Mouse (Mus musculus) mouse trophoblast stem cell (cell line): ENCODE measurements around the gene Gpr87.

Experiments used
- in situ Hi-C, 2 experiments: fragments of 300-500 bp; cut with MseI, MboI; formaldehyde crosslinking; loops; 2 replicates in 1 of 2; 3 replicates in 1 of 2; pipeline ENCODE4 v1.15.1; 2025

Gene Gpr87

DNA sequence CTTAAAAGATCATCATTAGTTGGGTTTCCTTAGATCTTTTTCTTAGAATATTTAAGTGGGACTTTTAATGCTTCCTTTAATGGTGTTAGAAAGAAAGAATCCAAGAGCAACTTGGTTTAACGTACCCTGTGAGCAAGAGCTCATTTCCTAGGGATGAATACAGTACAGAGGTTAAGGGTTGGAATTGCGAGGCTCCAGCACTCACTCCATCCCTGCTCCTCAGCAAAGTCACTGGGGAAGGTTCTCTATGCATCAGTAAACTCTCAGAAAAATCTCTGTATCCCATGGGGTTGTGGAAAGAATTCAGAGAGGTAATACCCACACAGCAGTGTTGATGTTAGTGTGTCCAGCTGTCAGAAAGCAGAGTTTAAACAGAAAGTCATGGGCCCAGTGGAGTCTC lies 54.8 kb downstream of the Gpr87 start:
- in situ Hi-C loops, result no loop called here

DNA sequence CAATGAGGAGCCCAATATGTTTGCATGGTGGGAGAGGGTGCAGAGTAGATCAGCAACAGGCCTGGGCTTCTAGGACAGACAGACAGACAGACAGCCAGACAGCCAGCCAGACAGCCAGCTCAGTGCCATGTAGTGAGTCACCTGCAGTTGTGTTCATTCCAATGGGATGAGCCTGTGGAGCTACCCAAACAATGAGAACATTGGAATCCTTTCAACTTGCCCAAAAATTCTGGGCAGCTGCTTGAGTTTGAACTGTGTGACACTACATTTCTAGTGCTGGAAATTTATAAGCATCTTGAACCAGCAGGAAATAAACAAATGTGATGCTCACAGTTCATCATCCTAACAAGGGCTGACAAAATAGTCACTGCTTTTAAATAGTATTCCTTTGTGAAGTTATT lies 55.3 kb downstream of the Gpr87 start:
- in situ Hi-C loops, result no loop called here

DNA sequence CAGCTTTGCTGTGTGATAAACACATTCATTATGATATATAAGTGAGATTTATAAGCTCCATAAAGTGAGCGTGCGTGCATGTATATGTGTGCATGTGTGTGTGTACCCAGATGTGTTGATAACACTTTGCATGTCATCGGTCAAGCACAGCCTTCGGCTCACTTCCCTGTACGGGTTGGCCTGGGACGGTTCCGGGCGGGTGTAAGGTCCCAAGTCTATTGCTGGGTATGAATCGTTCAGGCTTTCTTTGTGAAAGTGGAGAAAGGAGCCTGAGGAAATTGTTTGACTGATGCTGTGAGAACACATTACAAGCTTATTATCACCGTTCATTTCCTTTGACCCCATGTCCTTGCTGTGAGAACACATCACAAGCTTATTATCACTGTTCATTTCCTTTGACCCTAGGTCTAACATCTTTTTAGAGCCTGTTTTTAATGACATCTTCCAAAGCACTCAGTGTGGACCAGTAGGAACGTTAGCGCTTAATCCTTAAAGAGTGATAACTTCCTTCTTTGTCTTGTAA lies 55.9 kb downstream of the Gpr87 start:
- in situ Hi-C loops, result no loop called here

DNA sequence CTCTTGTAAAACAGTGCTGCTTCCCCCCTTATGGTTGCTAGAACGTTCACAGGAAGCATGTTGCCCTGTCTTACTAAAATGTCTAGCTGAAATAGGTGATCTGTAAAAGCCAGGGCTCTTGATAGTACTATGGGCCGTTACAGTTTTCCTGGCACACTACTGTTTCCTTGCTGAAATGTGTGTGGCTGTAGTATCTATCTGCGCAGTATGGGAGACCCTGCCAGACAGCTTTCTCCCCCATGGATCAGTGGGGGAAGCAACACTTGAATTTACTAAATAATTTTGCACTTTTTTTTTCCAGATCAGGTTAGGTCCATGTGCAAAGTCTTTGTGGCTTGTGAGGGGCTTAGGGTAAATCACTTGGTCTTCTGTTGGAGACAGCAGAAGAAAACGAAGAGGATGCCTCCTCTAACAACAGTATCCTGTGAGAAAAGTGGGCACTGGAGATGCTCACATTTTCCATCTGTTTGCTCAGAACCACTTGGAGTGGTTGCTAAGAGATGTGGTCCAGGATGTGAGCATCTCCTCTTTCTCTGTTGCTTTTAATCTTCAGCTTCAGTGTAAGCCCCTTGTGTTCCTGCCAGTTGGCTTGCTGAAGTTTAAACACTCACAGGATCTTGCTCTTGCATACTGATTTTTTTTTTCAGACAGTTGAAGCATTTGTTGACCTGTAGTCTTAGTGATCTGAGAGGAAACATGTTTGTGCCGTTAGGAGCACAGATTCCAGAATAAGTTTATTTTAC lies 58.8 kb downstream of the Gpr87 start:
- in situ Hi-C loops, result no loop called here

DNA sequence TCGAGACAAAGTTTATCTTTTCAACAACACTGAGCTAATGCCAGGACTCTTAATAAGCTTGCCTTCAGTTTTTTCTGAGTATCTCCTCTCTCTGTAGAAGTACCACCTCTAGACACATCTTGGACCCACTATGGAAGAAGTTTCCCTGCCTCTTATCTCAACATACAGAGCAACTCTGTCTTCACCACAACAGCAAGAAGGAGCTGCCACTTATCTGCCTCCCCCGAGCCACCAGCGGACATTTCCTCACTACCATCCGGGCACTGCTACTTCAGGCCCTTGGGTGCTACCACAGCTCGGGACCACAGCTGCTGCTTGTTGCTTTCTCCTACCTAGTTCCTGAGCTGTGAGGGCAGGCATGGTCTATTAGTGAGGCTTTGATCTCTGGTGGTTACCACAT lies 61.7 kb downstream of the Gpr87 start:
- in situ Hi-C loops, result no loop called here

DNA sequence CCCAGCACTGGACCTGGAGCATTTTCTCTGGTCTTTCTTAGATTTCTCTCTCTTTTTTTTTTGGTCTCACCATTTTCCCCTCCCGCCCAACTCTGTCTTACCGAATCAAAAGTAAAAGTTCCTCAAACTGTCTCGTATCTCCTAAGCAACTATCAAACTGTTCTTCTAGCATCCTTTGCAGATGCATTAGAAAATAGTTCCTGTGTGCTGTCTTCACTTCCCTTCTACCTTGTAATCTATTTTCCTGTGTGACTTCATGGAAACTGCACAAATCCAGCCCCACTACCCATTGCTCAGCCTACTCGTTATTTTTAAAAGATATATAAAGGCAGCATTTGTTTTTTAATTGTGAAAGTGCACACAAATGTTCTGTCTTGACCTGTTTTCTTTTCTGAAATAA lies 62.9 kb downstream of the Gpr87 start:
- in situ Hi-C loops, result no loop called here

DNA sequence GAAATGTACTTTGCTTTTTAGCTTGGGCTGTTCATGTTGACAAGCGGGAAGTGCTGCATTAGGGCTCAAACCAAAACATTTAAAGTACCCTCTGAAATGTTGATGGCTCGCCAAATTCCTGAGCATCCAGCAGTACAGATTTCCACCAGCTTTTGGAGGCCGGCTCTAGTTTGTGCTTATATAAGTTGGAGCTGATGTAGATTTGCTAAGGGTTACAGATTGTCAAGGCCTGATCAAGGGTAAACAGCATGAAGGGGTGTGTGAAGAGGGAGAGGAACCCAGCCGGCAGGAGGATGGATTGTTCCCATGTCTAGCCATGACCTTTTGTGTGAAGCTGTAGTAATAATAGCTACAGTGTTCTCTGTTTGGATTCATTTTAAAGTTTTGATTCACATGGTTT lies 63.8 kb downstream of the Gpr87 start:
- in situ Hi-C loops, result no loop called here

DNA sequence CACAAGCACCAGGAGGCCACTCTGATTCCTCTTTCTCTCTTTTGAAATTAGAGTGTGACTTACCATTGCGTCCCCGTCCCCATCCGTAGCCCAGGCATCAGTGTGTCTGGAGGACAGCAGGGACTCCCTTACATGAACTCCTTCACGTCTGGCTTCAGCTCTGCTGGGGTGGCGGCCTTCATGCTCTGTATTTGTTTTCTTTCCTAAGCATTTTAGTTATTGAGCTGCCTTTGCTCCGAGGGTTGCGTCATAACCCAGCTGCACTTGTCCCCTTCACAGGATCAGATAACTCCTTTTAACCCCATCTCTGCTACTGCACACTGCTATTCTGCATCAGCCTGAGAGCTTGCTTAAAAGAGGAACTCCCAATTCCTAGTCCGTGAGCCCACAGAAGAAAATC lies 64.5 kb downstream of the Gpr87 start:
- in situ Hi-C loops, result no loop called here

DNA sequence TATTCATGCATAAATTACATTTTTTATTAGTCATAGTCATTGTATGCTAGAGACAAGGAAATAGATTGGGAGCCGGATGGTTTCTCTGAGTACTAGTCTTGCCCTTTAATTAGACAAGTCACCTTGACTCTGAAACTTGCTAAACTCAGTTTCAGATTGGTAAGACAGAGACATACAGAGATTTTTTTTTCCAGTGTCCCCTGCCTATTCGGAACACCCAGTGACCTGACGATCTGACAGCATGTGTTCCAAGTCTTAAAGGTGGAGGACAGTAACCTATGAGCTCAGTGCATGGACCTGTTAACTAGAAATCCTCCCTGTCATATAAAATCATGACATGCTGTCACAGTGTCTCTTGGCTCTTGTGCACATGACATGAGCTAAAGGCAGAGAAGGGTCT lies 65.4 kb downstream of the Gpr87 start:
- in situ Hi-C loops, result loop anchor here in 1 of 2 experiments (10.0 kb wide), 1 partner anchor 75 kb away; no protein-coding TSS in a partner anchor
